Mouse (Mus musculus): ENCODE data around the gene N4bp2l2.

DNA sequence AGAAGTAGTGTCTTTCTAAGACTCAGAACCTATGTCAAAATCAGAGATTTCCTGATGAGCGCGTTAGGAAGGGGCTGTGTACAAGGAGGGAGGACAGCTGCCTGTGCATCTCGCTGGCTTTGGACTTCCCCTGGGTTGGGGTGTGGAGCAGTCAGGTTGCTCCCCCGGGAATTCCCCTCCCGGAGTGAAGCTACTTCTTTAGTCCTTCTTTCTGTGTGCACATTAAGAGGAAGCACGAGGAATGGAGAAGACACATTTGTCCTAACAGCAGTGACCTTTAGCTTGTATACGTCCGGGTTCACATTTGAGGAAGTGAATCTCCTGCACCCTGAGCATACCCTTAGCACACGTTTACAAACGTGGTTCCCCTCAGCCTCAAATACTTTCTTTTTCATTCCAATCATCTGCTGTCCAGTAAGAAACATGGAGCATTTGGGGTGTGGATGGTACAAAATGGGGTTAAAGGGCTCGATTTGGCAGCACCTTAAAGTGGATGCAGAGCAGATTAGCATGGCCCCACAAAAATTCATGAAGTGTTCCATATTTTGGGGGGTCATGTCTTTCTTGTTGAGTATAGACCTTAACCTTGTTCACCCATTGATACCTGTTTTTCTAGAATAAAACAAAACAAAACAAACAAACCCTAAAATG lies 70.5 kb downstream of the N4bp2l2 start:
- TF ChIP-seq CTCF (conservative IDR thresholded peaks at IDR 0.05; ENCODE audit: low read length): no peak
- TF ChIP-seq POU5F1 (IDR thresholded peaks at IDR 0.05; ENCODE audit: borderline replicate concordance, low read length): no peak
- no peak for TF ChIP-seq NANOG (IDR thresholded peaks at IDR 0.05; ENCODE audit: borderline replicate concordance, low read length)
